Mouse (Mus musculus): ENCODE data around the gene P2rx5. TPM values are rescaled to one million over a fixed set of nuclear protein-coding genes. Genes with fewer than 3 reads are reported as not detected.

Gene P2rx5
- total and polyA plus RNA-seq, 3 experiments: 0.04 to 0.25 TPM; not detected in 1

DNA sequence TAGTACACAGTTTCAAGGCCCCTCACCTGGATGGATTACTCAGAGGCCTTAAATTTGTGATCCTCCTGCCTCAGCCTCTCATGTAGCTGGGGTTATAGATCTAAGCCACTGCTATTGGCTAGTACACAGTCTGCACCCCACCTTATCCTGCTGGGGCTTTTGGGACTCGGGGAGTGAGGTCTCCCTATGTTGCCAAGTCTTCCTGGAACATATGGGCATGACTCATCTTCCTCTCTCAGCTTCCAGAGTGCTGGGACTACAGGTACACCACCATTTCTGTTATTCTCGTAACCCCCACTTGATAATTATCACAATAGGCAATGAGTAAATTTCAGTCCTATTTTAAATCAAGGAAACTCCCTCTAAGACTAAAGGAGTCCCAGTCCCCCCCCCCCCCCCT, 34.2 kb downstream of the P2rx5 start:
- 0 out of 4 replicates have a peak, but pooled peaks cover 0 to 2% of the 10 kb centered on the region in 2 experiments for H3K4me1 ChIP-seq (ENCODE audit: control insufficient read depth in 1 of 2, insufficient read depth in 2 of 2, low read length in 2 of 2)
- H3K79me2 ChIP-seq (ENCODE audit: control insufficient read depth, insufficient read depth, low read length, poor library complexity): no peaks in the 10 kb centered on the region; the same call in 1 of the 2 replicates
- H3K27ac ChIP-seq (ENCODE audit: control insufficient read depth, low read depth, low read length): no peak overlapping the region
- no peak for DNase-seq (ENCODE audit: low read depth, low spot score)
- H3K9me3 ChIP-seq (replicated peaks; ENCODE audit: insufficient read depth, low read length): no peaks in the 10 kb centered on the region
- no peaks in the 10 kb centered on the region for H3K27me3 ChIP-seq (ENCODE audit: control insufficient read depth in 1 of 2, insufficient read depth in 2 of 2, low read length in 2 of 2)
- TF ChIP-seq ZNF384 (IDR thresholded peaks at IDR 0.05; ENCODE audit: low read depth, low read length) (no peak), POLR2AphosphoS5 (IDR thresholded peaks at IDR 0.05; ENCODE audit: borderline replicate concordance, low read depth, low read length) (no peak)
- no peak overlapping the region for H3K4me3 ChIP-seq (ENCODE audit: control insufficient read depth in 1 of 2, insufficient read depth in 1 of 2, low read depth in 2 of 2, low read length in 2 of 2)
- H3K9ac ChIP-seq (ENCODE audit: control insufficient read depth, low read depth, low read length, poor library complexity, severe bottlenecking): no peak overlapping the region
- no peaks in the 10 kb centered on the region for H3K36me3 ChIP-seq (ENCODE audit: control insufficient read depth in 1 of 2, insufficient read depth in 2 of 2, low read length in 2 of 2)

DNA sequence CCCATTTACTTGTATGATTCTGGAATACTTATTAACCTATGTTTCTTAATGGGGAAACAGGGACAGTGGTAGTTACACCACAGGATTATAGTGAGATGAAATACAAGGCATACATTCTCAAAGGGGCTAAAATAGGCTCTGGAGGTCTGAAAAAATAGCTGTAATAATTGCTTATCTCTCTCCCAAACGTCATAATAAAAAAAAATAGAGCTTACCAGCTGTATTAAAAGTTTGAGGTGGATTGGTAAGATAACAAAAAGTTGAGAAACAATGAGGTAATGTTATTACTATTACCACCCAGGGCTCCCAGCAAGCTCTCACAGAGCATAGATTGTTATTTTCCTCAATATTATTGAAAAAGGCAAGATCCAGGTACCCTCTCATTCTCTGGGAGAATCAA, 38.0 kb downstream of the P2rx5 start:
- no peaks in the 10 kb centered on the region; the same call in 1 of the 2 replicates for H3K79me2 ChIP-seq (ENCODE audit: control insufficient read depth, insufficient read depth, low read length, poor library complexity)
- H3K36me3 ChIP-seq (ENCODE audit: control insufficient read depth in 1 of 2, insufficient read depth in 2 of 2, low read length in 2 of 2): peaks cover 0 to 3% of the 10 kb centered on the region in 2 experiments; a peak in 1 of 4 replicates
- no peaks in the 10 kb centered on the region for H3K27me3 ChIP-seq (ENCODE audit: control insufficient read depth in 1 of 2, insufficient read depth in 2 of 2, low read length in 2 of 2)
- H3K9ac ChIP-seq (ENCODE audit: control insufficient read depth, low read depth, low read length, poor library complexity, severe bottlenecking): peak overlapping the region; percentile 63
- no peak for DNase-seq (ENCODE audit: low read depth, low spot score)
- H3K27ac ChIP-seq (ENCODE audit: control insufficient read depth, low read depth, low read length): no peak overlapping the region
- H3K4me3 ChIP-seq (ENCODE audit: control insufficient read depth in 1 of 2, insufficient read depth in 1 of 2, low read depth in 2 of 2, low read length in 2 of 2): peak overlapping the region; percentile 66 to 86
- no peaks in the 10 kb centered on the region for H3K9me3 ChIP-seq (replicated peaks; ENCODE audit: insufficient read depth, low read length)
- TF ChIP-seq CTCF (IDR thresholded peaks at IDR 0.05 in 2 of 3, conservative IDR thresholded peaks at IDR 0.05 in 1 of 3; ENCODE audit: control insufficient read depth in 1 of 3, insufficient read depth in 1 of 3, low read depth in 2 of 3, low read length in 3 of 3, poor library complexity in 1 of 3, severe bottlenecking in 1 of 3) (no peak), ZMIZ1 (IDR thresholded peaks at IDR 0.05; ENCODE audit: low read depth, low read length) (no peak), GABPA (IDR thresholded peaks at IDR 0.05; ENCODE audit: low read depth, low read length) (no peak), MYC (IDR thresholded peaks at IDR 0.05; ENCODE audit: low read depth, low read length) (no peak), MAX (IDR thresholded peaks at IDR 0.05; ENCODE audit: low read length) (no peak), ZNF384 (IDR thresholded peaks at IDR 0.05; ENCODE audit: low read depth, low read length) (0 out of 2 replicates have a peak, but pooled peaks have one; percentile 46), ETS1 (IDR thresholded peaks at IDR 0.05; ENCODE audit: low read depth, low read length) (peak; percentile 92), CHD2 (IDR thresholded peaks at IDR 0.05; ENCODE audit: low read length) (no peak), NELFE (IDR thresholded peaks at IDR 0.05; ENCODE audit: low read depth, low read length) (no peak), EP300 (IDR thresholded peaks at IDR 0.05; ENCODE audit: low read depth in 1 of 2, low read length in 2 of 2) (no peak), GATA1 (IDR thresholded peaks at IDR 0.05; ENCODE audit: low read depth, low read length) (peak; percentile 47; the same call in 1 of the 2 replicates), MEF2A (IDR thresholded peaks at IDR 0.05; ENCODE audit: extremely low read depth, insufficient replicate concordance, low read depth, low read length, poor library complexity, severe bottlenecking) (no peak), ZKSCAN1 (IDR thresholded peaks at IDR 0.05; ENCODE audit: low read depth, low read length) (no peak)
- H3K4me1 ChIP-seq (ENCODE audit: control insufficient read depth in 1 of 2, insufficient read depth in 2 of 2, low read length in 2 of 2): 0 out of 4 replicates have a peak, but pooled peaks cover 0 to 2% of the 10 kb centered on the region in 2 experiments

Data from MEL (cell line).